Mouse (Mus musculus): ENCODE results near the gene Shisa9.

DNA sequence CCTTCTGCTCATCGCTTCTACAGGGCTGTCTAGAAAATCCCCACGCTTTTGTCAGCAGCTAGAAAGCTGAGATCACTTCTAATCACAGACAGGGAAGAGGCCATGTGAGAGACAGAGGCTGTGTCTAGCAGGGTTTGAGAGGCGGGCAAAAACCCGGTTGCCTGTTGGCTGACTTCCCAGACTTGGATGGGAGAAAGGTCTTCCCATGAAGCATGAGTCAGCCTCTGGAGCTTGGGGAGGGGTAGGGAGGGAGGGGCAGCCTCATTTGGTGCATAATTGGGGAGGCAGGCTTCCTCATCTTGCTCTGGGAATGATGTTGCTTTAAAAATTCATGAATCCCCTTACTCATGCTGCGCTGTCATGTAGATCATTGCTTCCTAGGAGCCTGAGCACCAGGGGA is 57.0 kb downstream of the Shisa9 start:
- no peak for TF ChIP-seq CTCF (IDR thresholded peaks at IDR 0.05; ENCODE audit: control insufficient read depth, insufficient read depth, insufficient replicate concordance, low read depth, low read length)
- TF ChIP-seq POLR2A (IDR thresholded peaks at IDR 0.05; ENCODE audit: control insufficient read depth, low read depth, low read length): no peak

All from testis, adult 2 months (tissue).